Mouse (Mus musculus) intestine, embryonic 16.5 days (tissue): Measurements from ENCODE around the gene 4933411K16Rik. TPM values are rescaled to one million over a fixed set of nuclear protein-coding genes. Genes with fewer than 3 reads are reported as not detected.

Experiments used
- ATAC-seq: fragments of 200-750 bp; cut with Nextera tagmentation; 2 replicates; pipeline ENCODE4 v1.8.0; 2017; ENCODE audit warnings: moderate TSS enrichment, moderate library complexity
- H3K27ac ChIP-seq: fragments of 300-500 bp; sonication (generic); 2 replicates; pipeline ENCODE4 v1.5.1; 2014; ENCODE audit warnings: mild to moderate bottlenecking, low read length
- H3K27me3 ChIP-seq: fragments of 300-500 bp; sonication (generic); replicated peaks from 2 replicates; pipeline ENCODE4 v1.6.1; 2014; ENCODE audit warnings: low read length, control low read depth, mixed read lengths; ENCODE audit not compliant: control insufficient read depth, insufficient read depth
- H3K36me3 ChIP-seq: fragments of 300-500 bp; sonication (generic); 2 replicates; pipeline ENCODE4 v1.6.1; 2014; ENCODE audit warnings: low read length, control low read depth; ENCODE audit not compliant: control insufficient read depth, insufficient read depth
- H3K4me1 ChIP-seq: fragments of 300-500 bp; sonication (generic); 2 replicates; pipeline ENCODE4 v1.6.1; 2014; ENCODE audit warnings: low read length, control low read depth, mixed read lengths; ENCODE audit not compliant: control insufficient read depth, insufficient read depth
- H3K4me2 ChIP-seq: fragments of 300-500 bp; sonication (generic); 2 replicates; pipeline ENCODE4 v1.6.1; 2014; ENCODE audit warnings: low read depth, low read length, control low read depth
- H3K4me3 ChIP-seq: fragments of 300-500 bp; sonication (generic); 2 replicates; pipeline ENCODE4 v1.5.1; 2014; ENCODE audit warnings: mild to moderate bottlenecking, low read length
- H3K9ac ChIP-seq: fragments of 300-500 bp; sonication (generic); 2 replicates; pipeline ENCODE4 v1.6.1; 2014; ENCODE audit warnings: low read depth, low read length
- H3K9me3 ChIP-seq: fragments of 300-500 bp; sonication (generic); 2 replicates; pipeline ENCODE4 v1.6.1; 2016; ENCODE audit warnings: low read length, control low read depth; ENCODE audit not compliant: control insufficient read depth
- WGBS: fragments of 180-500 bp; shearing (Covaris S2); extraction: QIAGEN DNeasy Blood & Tissue Kit; methylation state at CpG from one replicate; pipeline ENCODE4 v1.1.7; 2014; 5-methylcytosine and 5-hydroxymethylcytosine counted together
- polyA plus RNA-seq: library from polyadenylated mRNA; unstranded; fragments of >200 nt; fragmentation: Nextera tagmentation; extraction: Ambion mirVana; gene quantifications from 2 replicates; pipeline ENCODE4 v1.2.1, GENCODE M21; 2015

Gene 4933411K16Rik
- polyA plus RNA-seq, 1 experiment from 2014 or later = 0.16 TPM

DNA sequence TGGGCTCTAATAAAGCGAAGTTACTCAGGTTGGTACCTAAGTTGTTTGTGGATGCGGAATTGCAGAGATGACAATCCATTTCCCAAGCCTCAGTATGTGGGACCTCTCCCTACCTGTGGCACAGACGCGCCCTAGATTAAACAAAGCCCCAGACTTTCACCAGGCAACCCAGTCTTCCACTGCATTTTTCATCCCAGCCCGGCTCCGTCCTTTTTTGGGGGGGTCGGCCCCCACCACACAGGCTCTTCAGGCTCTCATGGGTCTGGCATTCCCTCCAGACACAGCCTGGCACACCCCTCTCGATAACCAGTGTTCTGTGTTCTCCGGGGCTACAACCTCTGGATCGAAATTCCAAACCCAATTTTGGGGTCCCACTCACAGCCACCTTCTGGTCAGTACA lies 33.6 kb downstream of the 4933411K16Rik start:
- Histone ChIP-seq H3K27ac (no peak overlapping the region), H3K27me3 (no peaks in the 10 kb centered on the region), H3K4me1 (peaks cover 14% of the 10 kb centered on the region), H3K36me3 (no peaks in the 10 kb centered on the region), H3K9ac (peak overlapping the region; percentile 73), H3K4me2 (peak overlapping the region; percentile 93), H3K4me3 (peak overlapping the region; percentile 66), H3K9me3 (no peaks in the 10 kb centered on the region)
- WGBS = 8% methylated on average over 10 of the region's 10 CpGs
- ATAC-seq = no peak

DNA sequence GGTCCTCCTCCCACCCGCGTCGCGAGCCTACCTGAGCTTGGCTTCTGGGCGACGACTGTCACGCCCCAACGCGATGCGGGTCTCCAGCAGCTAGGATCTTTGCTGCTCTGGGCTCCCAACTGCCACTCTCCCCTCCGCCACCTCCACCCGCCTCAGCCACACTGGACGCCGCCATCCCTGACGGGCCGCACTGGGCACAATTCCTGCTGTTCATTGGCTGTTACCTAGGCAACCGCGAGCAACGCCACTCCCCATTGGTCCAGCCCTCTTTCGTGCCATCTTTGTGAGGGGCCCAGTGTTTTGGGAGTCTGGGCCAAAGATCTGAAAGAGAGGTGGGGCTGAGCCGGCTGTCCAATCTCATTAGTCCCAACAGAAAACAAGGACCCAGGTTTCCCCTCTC lies 34.1 kb downstream of the 4933411K16Rik start, which contains the start of gene Morn4:
TSS of gene Morn4 (minus strand) at position 192 of the 400 bp plus-strand sequence.
- Histone ChIP-seq H3K9me3 (no peaks in the 10 kb centered on the region), H3K4me3 (peak within 1 kb of the TSS; percentile 66), H3K27ac (no peak within 1 kb of the TSS), H3K9ac (peak within 1 kb of the TSS; percentile 73), H3K4me1 (peaks cover 15% of the 10 kb centered on the region), H3K27me3 (no peaks in the 10 kb centered on the region), H3K4me2 (peak within 1 kb of the TSS; percentile 93), H3K36me3 (no peaks in the 10 kb centered on the region)
- ATAC-seq = peak; percentile 47
- WGBS = under 1% methylated on average over 21 of the region's 21 CpGs

DNA sequence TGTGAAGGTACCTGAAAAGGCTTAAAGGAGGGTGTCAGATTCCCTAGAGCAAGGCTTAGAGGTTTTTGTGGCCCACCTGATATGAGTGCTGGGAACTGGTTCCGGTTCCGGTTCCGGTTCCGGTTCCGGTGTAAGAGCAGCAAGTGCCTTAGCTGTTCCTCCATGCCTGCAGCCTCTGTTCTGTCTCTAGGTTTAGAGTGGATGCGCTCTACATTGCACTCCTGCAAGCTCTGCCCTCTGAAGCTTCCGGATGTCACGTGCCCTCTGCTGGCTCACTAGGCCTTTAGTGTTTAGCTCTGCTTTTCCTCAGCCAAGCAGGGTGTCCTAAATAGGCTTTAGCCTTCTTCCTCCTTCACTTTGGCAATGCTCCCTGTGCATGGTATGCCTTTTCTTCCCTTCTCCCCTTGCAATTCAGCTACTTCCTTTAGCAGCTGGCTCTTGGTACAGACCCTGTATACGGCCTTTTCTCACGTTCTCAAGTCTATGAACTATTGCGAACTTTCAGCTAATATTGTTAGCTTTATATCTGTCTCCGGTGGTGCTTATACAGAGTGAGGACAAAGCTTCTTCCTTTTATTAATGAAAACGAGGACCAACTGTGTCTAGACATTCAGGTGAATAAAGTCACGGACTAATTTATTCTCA lies 37.2 kb downstream of the 4933411K16Rik start:
- no peaks in the 10 kb centered on the region for H3K9me3 ChIP-seq
- H3K27me3 ChIP-seq = no peaks in the 10 kb centered on the region
- peak overlapping the region; percentile 72 for H3K4me2 ChIP-seq
- H3K9ac ChIP-seq = peak overlapping the region; percentile 57; the same call in 1 of the 2 replicates
- peaks cover 19% of the 10 kb centered on the region for H3K4me1 ChIP-seq
- peak overlapping the region; percentile 96 for H3K27ac ChIP-seq
- ATAC-seq = no peak
- H3K4me3 ChIP-seq = peak overlapping the region; percentile 48; the same call in 1 of the 2 replicates
- 20% methylated on average over 14 of the region's 14 CpGs for WGBS
- H3K36me3 ChIP-seq = no peaks in the 10 kb centered on the region

DNA sequence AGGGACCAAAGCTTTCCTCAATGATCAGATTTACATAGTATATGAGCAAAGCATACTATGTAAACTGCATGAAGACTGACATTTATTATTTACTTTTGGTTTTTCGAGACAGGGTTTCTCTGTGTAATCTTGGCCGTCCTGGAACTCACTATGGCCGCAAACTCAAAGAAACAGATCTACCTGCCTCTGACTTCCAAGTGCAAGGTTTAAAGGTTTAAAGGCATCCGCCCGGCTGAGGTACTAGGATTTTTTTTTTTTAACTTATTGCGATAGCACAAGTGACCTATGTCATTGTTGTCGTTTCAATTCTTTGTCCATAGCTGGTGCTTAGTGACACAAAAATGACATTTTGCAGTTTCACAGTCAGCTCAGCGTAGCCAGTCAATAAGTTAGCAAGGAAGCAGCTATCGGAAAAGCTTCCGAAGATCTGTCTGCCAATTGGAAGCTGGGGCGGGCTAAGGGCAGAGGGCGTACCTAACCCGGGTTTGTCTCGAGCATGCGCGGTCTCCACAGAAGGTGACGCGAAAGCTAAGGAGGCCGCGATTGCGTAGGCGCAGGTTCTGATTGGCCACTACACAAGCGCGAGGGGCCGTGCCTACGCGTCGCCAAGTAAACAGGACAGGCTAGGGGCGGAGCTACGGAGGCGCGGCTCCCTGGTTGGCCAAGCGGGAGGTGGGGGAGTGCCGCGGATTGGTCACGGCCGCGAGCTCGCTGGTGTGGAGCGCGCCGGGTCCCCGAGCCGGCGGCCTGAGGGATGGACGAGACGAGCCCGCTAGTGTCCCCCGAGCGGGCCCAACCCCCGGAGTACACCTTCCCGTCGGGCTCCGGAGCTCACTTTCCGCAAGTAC lies 37.9 kb downstream of the 4933411K16Rik start, which contains the start of gene Pi4k2a:
TSS of gene Pi4k2a (plus strand) at position 723 of the 848 bp plus-strand sequence.
- WGBS = under 1% methylated on average over 53 of the region's 55 CpGs

DNA sequence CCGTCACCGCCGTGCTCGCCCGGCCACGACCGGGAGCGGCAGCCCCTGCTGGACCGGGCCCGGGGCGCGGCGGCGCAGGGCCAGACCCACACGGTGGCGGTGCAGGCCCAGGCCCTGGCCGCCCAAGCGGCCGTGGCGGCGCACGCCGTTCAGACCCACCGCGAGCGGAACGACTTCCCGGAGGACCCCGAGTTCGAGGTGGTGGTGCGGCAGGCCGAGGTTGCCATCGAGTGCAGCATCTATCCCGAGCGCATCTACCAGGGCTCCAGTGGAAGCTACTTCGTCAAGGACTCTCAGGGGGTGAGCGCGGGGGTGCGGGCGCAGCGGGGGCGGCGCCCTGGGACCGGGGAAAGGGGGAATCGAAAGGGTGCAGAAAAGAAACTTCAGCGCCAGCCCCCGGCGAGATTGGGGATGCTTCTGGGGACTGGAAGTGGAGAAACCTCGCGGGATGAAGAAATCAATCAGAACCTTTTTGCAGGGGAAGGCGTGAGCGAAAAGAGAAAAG lies 38.6 kb downstream of the 4933411K16Rik start:
- Histone ChIP-seq H3K27ac (peak overlapping the region; percentile 90), H3K36me3 (no peaks in the 10 kb centered on the region), H3K27me3 (no peaks in the 10 kb centered on the region), H3K9me3 (no peaks in the 10 kb centered on the region), H3K9ac (peak overlapping the region; percentile 88), H3K4me3 (peak overlapping the region; percentile 93), H3K4me1 (peaks cover 17% of the 10 kb centered on the region), H3K4me2 (peak overlapping the region; percentile 76)
- peak; percentile 69 for ATAC-seq
- under 1% methylated on average over 52 of the region's 52 CpGs for WGBS

More for the DNA sequence above, 37.9 kb downstream of the 4933411K16Rik start, which contains the start of gene Pi4k2a:
- Histone ChIP-seq H3K36me3 (no peaks in the 10 kb centered on the region), H3K4me3 (peak within 1 kb of the TSS; percentile 93), H3K4me2 (peak within 1 kb of the TSS; percentile 76), H3K27ac (peak within 1 kb of the TSS; percentile 96), H3K9me3 (no peaks in the 10 kb centered on the region), H3K4me1 (peaks cover 19% of the 10 kb centered on the region), H3K9ac (peak within 1 kb of the TSS; percentile 88), H3K27me3 (no peaks in the 10 kb centered on the region)
- peak; percentile 98 for ATAC-seq

DNA sequence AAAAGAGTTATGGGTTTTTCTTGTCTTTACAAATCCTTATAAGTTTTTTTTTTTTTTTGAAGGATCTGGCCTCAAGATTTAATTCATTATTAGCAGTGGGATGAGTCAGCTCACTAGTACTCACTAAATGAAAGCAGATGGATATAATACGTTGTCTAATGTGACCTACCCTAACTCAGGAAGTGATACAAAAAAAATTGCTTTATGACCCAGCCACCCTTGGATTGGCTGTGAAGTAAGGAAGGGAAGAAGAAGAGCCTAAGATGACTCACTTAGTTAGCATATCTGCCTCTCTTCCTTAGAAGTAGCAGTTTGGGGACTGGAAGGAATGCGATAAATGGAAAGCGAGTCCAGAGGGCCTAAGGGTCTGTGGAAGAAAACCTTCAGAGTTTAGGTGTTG lies 47.4 kb downstream of the 4933411K16Rik start:
- no peak for ATAC-seq
- Histone ChIP-seq H3K9me3 (no peaks in the 10 kb centered on the region), H3K36me3 (peaks cover 6% of the 10 kb centered on the region; the same call in 1 of the 2 replicates), H3K4me3 (no peak overlapping the region), H3K27me3 (no peaks in the 10 kb centered on the region), H3K4me1 (no peaks in the 10 kb centered on the region), H3K9ac (no peak overlapping the region), H3K27ac (no peak overlapping the region), H3K4me2 (no peak overlapping the region)
- WGBS = 78% methylated on average over 3 of the region's 3 CpGs

Other genes with a start within 250 kb of the 4933411K16Rik start
- gene Frat1, start 222.3 kb upstream of the 4933411K16Rik start, polyA plus RNA-seq = 11.9 and 12.2 TPM in 2 replicates
- gene Frat2, start 204.1 kb upstream of the 4933411K16Rik start, polyA plus RNA-seq = 4.7 and 6.0 TPM in 2 replicates
- gene Rrp12, start 156.1 kb upstream of the 4933411K16Rik start, polyA plus RNA-seq = 14.1 and 15.7 TPM in 2 replicates
- 1,020 and 1,026 TPM in 2 replicates for gene Pgam1, start 140.3 kb upstream of the 4933411K16Rik start, polyA plus RNA-seq
- 55.4 and 63.2 TPM in 2 replicates for gene Exosc1, start 118.8 kb upstream of the 4933411K16Rik start, polyA plus RNA-seq
- 65.3 and 66.1 TPM in 2 replicates for gene Zdhhc16, start 118.8 kb upstream of the 4933411K16Rik start, polyA plus RNA-seq
- gene Mms19, start 71.1 kb upstream of the 4933411K16Rik start, polyA plus RNA-seq = 27.8 and 28.4 TPM in 2 replicates
- 11.2 and 13.3 TPM in 2 replicates for gene Ubtd1, start 70.5 kb upstream of the 4933411K16Rik start, polyA plus RNA-seq
- gene Ankrd2, start 16.2 kb upstream of the 4933411K16Rik start, polyA plus RNA-seq = 0.16 TPM in 1 of 2 replicates, not detected in the other
- 2.2 and 2.7 TPM in 2 replicates for gene Hoga1, start 6.6 kb upstream of the 4933411K16Rik start, polyA plus RNA-seq
- 13.9 and 15.8 TPM in 2 replicates for gene Morn4, start 34.1 kb downstream of the 4933411K16Rik start, polyA plus RNA-seq
- gene Pi4k2a, start 38.2 kb downstream of the 4933411K16Rik start, polyA plus RNA-seq = 6.4 and 6.6 TPM in 2 replicates
- gene Avpi1, start 76.8 kb downstream of the 4933411K16Rik start, polyA plus RNA-seq = 41.5 and 43.8 TPM in 2 replicates
- 4.4 and 4.6 TPM in 2 replicates for gene Marveld1, start 95.2 kb downstream of the 4933411K16Rik start, polyA plus RNA-seq
- gene Zfyve27, start 111.7 kb downstream of the 4933411K16Rik start, polyA plus RNA-seq = 19.0 and 20.6 TPM in 2 replicates
- 3.5 and 8.3 TPM in 2 replicates for gene Sfrp5, start 150.0 kb downstream of the 4933411K16Rik start, polyA plus RNA-seq
- gene Golga7b, start 195.3 kb downstream of the 4933411K16Rik start, polyA plus RNA-seq = 1.0 and 1.2 TPM in 2 replicates